Mouse (Mus musculus): ENCODE results near the gene Lrrk1. TPM values are rescaled to one million over a fixed set of nuclear protein-coding genes. Genes with fewer than 3 reads are reported as not detected.

The Lrrk1 gene
- polyA plus RNA-seq, 1 experiment = 18.9 TPM

DNA sequence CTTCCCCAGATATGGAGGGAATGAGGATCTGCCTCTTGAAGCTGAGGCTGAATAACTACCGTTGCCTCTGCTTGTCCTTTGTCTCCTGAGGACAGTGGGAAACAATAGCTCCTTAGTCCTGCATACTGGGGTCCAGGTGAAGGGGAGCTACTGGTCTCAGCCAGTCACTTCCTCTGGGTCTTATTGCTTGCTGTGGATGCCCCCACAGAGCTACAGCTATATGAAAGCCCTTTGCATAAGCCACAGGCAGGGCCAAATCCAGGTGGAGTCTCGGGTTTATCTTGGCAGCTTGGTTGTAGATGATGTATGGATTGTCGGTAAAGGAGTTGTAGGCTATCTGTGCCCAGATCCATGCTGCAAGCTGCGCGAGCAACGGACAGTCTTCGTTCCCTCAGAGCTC, 158.7 kb downstream of the Lrrk1 start:
- H3K4me1 ChIP-seq (ENCODE audit: control insufficient read depth, insufficient read depth, insufficient read length, low read length) = no peaks in the 10 kb centered on the region; the same call in 1 of the 2 replicates
- TF ChIP-seq CTCF (IDR thresholded peaks at IDR 0.05; ENCODE audit: extremely low read depth, insufficient read length, insufficient replicate concordance, low read depth, low read length) (no peak), POLR2A (IDR thresholded peaks at IDR 0.05; ENCODE audit: low read depth, low read length) (no peak)
- WGBS = 93% methylated on average over 7 of the region's 7 CpGs
- no peak overlapping the region for H3K27ac ChIP-seq (ENCODE audit: insufficient read depth, low read depth, low read length)
- H3K36me3 ChIP-seq (ENCODE audit: control insufficient read depth, insufficient read depth, low read length) = no peaks in the 10 kb centered on the region
- H3K4me3 ChIP-seq (ENCODE audit: low read depth, low read length) = no peak overlapping the region
- no peaks in the 10 kb centered on the region for H3K27me3 ChIP-seq (ENCODE audit: control insufficient read depth, insufficient read depth, low read length)

DNA sequence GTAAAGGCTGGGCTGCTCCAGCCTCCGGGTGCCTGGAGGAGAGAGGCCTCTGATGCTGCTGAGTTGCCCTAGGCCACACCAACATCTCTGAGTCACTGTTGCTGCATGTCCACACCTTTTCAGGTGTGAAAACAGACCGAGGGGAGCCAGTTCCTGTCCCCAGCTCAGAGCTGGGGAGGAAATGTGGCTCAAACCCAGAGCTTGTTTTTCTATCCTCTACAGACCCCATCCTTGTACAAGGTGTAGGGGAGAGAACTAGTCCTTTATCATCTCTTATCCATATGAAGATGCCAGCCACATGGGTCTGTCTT, 159.6 kb downstream of the Lrrk1 start:
- TF ChIP-seq CTCF (IDR thresholded peaks at IDR 0.05; ENCODE audit: extremely low read depth, insufficient read length, insufficient replicate concordance, low read depth, low read length) (no peak), POLR2A (IDR thresholded peaks at IDR 0.05; ENCODE audit: low read depth, low read length) (no peak)
- no peaks in the 10 kb centered on the region for H3K27me3 ChIP-seq (ENCODE audit: control insufficient read depth, insufficient read depth, low read length)
- H3K27ac ChIP-seq (ENCODE audit: insufficient read depth, low read depth, low read length) = no peak overlapping the region
- WGBS = 65% methylated on average over 2 of the region's 2 CpGs
- H3K4me3 ChIP-seq (ENCODE audit: low read depth, low read length) = no peak overlapping the region
- no peaks in the 10 kb centered on the region for H3K36me3 ChIP-seq (ENCODE audit: control insufficient read depth, insufficient read depth, low read length)
- H3K4me1 ChIP-seq (ENCODE audit: control insufficient read depth, insufficient read depth, insufficient read length, low read length) = no peaks in the 10 kb centered on the region; the same call in 1 of the 2 replicates

DNA sequence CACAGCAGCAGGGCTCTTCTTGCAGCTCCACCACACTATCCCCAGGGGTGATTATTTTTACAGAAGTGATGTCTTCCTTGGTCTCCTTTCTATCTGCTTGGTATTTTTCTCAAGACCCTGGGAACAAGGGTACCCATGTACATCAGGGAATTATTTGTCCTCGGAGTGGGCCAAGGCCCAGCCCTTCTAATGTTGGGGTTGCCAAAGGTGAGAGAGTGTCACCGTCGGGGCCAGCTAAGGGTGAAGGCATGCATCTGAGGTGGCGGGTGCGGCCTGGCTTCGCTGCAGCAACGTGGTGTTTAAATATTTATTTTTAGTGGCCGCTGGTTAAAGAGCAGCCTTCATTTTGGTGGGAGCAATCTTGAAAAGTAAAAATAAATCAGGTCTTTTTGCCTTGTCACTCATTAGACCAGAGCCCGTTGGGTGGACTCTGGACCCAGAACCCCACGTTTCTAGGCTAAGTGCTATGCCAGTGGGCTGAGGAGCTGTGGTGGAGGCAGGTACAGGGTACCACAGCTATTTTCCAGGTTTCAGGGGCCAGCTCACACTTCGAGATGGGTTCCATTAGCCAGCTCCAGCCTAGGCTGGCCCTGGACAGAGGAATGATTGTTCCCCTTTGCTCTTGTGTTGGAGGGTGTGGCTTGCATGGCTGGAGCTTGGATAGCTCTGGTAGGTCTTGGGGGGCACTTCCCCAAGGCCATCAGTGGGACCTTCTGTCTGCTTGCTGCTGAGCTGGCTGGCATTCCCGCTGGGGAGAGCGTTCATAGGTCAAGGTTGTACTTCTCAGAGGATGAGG, 160.1 kb downstream of the Lrrk1 start:
- Histone ChIP-seq H3K36me3 (ENCODE audit: control insufficient read depth, insufficient read depth, low read length) (no peaks in the 10 kb centered on the region), H3K27me3 (ENCODE audit: control insufficient read depth, insufficient read depth, low read length) (no peaks in the 10 kb centered on the region), H3K4me3 (ENCODE audit: low read depth, low read length) (no peak overlapping the region), H3K4me1 (ENCODE audit: control insufficient read depth, insufficient read depth, insufficient read length, low read length) (no peaks in the 10 kb centered on the region; the same call in 1 of the 2 replicates), H3K27ac (ENCODE audit: insufficient read depth, low read depth, low read length) (no peak overlapping the region)
- no peak for TF ChIP-seq CTCF (IDR thresholded peaks at IDR 0.05; ENCODE audit: extremely low read depth, insufficient read length, insufficient replicate concordance, low read depth, low read length)
- TF ChIP-seq POLR2A (IDR thresholded peaks at IDR 0.05; ENCODE audit: low read depth, low read length) = no peak
- 66% methylated on average over 13 of the region's 13 CpGs for WGBS

DNA sequence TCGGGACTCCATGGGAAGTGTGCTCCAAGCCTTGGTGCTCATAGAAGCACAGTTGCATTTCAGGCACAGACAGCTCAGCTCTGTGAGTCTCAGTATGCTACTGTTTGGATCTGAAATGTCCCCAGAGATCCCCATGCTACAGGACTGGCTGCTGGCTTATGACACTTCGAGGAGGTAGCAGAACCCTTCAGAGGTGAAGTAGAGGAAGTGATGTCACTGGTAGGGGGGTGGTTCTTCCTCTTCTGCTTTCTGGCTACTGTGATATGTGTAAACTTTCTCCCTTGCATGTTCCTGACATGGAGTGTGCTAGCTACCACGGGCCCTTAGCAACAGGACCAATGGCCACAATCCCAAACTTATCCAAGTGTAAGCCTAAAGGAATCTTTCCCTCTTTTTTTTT, 162.3 kb downstream of the Lrrk1 start:
- Histone ChIP-seq H3K27ac (ENCODE audit: insufficient read depth, low read depth, low read length) (no peak overlapping the region), H3K4me1 (ENCODE audit: control insufficient read depth, insufficient read depth, insufficient read length, low read length) (no peaks in the 10 kb centered on the region; the same call in 1 of the 2 replicates), H3K27me3 (ENCODE audit: control insufficient read depth, insufficient read depth, low read length) (no peaks in the 10 kb centered on the region), H3K4me3 (ENCODE audit: low read depth, low read length) (no peak overlapping the region), H3K36me3 (ENCODE audit: control insufficient read depth, insufficient read depth, low read length) (no peaks in the 10 kb centered on the region)
- TF ChIP-seq POLR2A (IDR thresholded peaks at IDR 0.05; ENCODE audit: low read depth, low read length) (no peak), CTCF (IDR thresholded peaks at IDR 0.05; ENCODE audit: extremely low read depth, insufficient read length, insufficient replicate concordance, low read depth, low read length) (no peak)
- 75% methylated on average over 3 of the region's 3 CpGs for WGBS

DNA sequence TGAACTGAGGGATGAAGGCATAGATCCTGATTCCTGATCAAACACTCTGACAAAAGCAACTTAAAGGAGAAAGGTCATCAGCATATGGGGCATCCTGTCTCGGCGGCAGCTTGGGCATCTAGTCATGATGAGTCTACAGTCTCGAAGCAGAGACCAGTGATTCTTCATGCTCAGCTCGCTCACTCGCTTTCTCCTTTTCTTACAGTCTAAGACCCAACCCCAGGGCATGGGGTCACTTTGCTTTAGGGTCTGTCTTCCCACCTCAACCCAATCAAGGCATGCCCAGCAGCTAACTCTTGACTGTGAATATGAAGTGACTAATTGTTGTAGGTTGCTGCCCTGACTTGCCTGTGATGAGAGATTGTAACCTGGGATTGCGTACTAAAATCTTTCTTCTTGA, 163.6 kb downstream of the Lrrk1 start:
- WGBS = 98% methylated on average over 6 of the region's 6 CpGs
- Histone ChIP-seq H3K27me3 (ENCODE audit: control insufficient read depth, insufficient read depth, low read length) (no peaks in the 10 kb centered on the region), H3K27ac (ENCODE audit: insufficient read depth, low read depth, low read length) (no peak overlapping the region), H3K4me3 (ENCODE audit: low read depth, low read length) (no peak overlapping the region), H3K4me1 (ENCODE audit: control insufficient read depth, insufficient read depth, insufficient read length, low read length) (peaks cover 2% of the 10 kb centered on the region; the same call in 1 of the 2 replicates), H3K36me3 (ENCODE audit: control insufficient read depth, insufficient read depth, low read length) (no peaks in the 10 kb centered on the region)
- TF ChIP-seq CTCF (IDR thresholded peaks at IDR 0.05; ENCODE audit: extremely low read depth, insufficient read length, insufficient replicate concordance, low read depth, low read length) (no peak), POLR2A (IDR thresholded peaks at IDR 0.05; ENCODE audit: low read depth, low read length) (no peak)

DNA sequence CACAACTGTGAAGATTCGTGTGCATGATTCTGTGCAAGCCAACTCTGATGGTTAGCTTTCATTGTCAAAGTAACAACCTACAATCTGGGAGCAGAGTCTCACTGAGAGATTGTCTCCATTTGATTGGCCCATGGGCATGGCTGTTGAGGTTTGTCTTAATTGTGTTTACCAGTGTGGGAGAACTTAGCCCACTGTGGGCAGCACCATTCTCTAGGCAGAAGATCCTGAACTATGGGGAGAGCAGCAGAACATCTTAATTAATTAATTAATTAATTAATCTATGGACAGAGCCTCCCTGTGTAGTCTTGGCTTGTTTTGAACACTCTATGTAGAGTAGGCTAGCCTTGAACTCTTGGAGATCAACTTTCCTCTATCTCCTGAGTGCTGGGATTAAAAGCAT, 164.4 kb downstream of the Lrrk1 start:
- H3K27me3 ChIP-seq (ENCODE audit: control insufficient read depth, insufficient read depth, low read length) = no peaks in the 10 kb centered on the region
- no peak for TF ChIP-seq POLR2A (IDR thresholded peaks at IDR 0.05; ENCODE audit: low read depth, low read length)
- no peak for TF ChIP-seq CTCF (IDR thresholded peaks at IDR 0.05; ENCODE audit: extremely low read depth, insufficient read length, insufficient replicate concordance, low read depth, low read length)
- H3K27ac ChIP-seq (ENCODE audit: insufficient read depth, low read depth, low read length) = no peak overlapping the region
- H3K4me3 ChIP-seq (ENCODE audit: low read depth, low read length) = no peak overlapping the region
- H3K36me3 ChIP-seq (ENCODE audit: control insufficient read depth, insufficient read depth, low read length) = no peaks in the 10 kb centered on the region
- peaks cover 4% of the 10 kb centered on the region for H3K4me1 ChIP-seq (ENCODE audit: control insufficient read depth, insufficient read depth, insufficient read length, low read length)
- 97% methylated on average over 1 of the region's 1 CpGs for WGBS

DNA sequence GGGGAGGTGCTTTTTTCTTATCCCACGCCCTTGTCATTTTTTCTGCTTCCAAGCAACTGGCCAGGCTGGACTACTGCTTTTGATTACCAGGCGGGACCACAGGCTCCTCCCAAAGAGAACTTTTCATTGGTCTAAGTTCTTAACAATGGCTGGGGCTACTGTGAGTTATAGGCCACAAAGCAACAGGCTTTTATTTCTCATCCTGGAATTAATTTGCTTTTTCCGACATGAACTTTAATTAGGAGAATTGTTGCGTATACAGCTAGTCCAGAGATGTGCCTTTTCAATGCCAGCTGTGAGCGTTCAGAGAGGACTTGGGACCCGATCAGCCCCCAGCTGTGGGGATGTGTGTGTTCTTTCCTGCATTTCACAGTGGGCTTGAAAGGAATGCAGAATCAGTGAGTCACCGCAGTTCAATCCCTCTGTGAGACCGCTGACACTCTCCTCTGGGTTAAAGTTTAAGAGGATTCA, 165.5 kb downstream of the Lrrk1 start:
- 62% methylated on average over 8 of the region's 8 CpGs for WGBS
- TF ChIP-seq CTCF (IDR thresholded peaks at IDR 0.05; ENCODE audit: extremely low read depth, insufficient read length, insufficient replicate concordance, low read depth, low read length) (no peak), POLR2A (IDR thresholded peaks at IDR 0.05; ENCODE audit: low read depth, low read length) (no peak)
- Histone ChIP-seq H3K27ac (ENCODE audit: insufficient read depth, low read depth, low read length) (no peak overlapping the region), H3K27me3 (ENCODE audit: control insufficient read depth, insufficient read depth, low read length) (no peaks in the 10 kb centered on the region), H3K4me1 (ENCODE audit: control insufficient read depth, insufficient read depth, insufficient read length, low read length) (peaks cover 6% of the 10 kb centered on the region), H3K4me3 (ENCODE audit: low read depth, low read length) (no peak overlapping the region), H3K36me3 (ENCODE audit: control insufficient read depth, insufficient read depth, low read length) (no peaks in the 10 kb centered on the region)

Measured in small intestine, adult 2 months (tissue).